Mouse (Mus musculus): ENCODE measurements around the gene Slc4a1ap.
"Not testable (repeated sequence)": the region's sequence is repeated elsewhere in the genome, so short reads cannot be mapped to it uniquely, and the experiment has no call there.

Gene Slc4a1ap

DNA sequence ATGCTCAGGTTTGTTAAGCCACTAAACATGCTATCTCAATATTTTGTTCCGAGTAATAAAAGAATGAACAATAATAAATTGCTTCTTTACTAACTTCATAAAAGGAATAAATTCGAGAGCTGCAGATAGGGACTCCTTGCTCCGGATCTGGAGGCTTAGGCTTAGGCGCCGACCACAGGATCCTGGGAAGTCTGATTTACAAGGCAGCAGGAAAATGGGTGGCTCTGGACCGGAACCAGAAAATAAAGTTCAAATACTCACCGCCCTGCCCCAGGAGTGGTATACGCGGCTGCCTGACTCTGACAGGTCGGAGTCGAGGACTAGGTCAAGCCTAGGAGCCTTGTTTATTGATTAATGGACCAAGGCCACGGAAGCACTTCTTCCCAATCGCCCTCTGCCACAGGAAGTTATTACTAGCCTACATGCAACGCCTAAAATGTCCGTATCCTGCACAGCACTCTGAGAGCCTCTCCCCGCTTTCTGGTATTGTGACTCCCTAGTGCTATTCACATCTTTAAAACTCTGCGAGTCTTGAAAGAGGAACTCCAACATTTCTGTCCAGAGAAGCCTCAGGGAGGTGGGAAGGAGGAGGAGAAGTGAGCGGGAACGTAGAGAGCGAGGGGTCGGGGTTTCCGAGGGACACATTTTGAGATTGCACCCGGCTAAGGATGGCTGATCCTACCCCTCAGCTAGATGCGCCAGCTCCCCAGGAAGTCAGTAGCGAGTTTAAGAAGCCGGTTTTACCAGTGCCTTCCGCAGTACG, at the start of gene Slc4a1ap:
Slc4a1ap (plus strand) TSS at position 642 of the 763 bp plus-strand sequence.
- DNase-seq, result peak; percentile 88

DNA sequence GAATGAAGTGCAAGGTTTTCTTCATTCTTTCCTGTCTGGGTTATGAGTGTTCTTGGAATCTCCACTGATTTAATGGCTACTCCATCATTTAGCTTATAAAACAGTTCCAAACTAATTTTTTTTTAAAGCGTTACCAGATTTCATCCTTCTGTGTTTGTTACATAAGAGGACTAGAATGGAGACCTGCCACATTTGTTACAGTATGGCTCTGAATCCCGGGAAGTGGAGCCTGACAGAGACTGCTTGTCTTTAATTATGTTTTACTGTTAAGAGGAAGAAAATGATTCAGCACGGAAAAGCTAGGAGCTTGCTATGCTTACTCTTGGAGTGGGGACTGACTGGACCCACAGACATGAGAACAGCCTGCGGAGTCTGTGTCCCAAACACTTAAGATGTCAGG, 46.3 kb upstream of the Slc4a1ap start:
- no peak for DNase-seq

DNA sequence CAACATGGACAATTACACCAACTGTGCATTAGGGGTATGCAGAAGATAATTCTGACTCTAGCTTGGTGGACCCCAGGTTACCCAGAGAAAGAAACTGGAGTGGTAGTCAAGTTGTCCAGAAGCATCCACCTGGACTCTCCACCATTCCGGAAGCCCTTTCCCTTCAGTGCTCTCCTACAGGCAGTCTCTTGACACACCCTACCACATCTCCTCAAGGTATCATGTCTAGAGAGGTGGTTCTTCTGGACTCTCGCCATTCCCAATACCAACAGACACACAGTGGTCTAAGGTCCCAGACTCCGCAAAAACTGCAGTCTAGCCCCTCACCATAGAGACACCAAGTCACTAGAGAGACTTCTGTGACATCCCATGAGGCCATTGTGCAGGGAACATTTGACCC, 41.4 kb upstream of the Slc4a1ap start, which contains the start of gene 4930548H24Rik:
4930548H24Rik (plus strand) TSS at position 301 of the 400 bp plus-strand sequence.
- DNase-seq, result no peak

DNA sequence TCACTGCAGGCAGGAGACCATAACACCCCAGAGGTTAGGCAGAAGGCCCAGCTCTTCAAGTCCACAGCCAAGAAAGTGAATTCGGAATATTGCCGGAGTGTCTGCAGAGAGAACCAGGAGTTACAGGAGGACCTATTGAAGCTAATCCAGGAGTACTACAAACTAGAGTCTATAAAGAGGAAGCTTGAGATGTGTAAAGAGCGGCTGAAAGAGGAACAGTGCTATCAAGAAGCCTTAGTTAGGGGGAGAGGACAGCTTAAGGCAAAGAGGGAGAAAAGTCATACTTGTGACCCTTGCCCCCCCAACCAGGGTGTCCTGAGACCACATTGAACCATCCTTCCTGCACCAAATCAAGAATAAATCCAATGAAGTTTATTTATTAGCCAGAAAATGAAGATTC, 38.9 kb upstream of the Slc4a1ap start:
- no peak for DNase-seq

DNA sequence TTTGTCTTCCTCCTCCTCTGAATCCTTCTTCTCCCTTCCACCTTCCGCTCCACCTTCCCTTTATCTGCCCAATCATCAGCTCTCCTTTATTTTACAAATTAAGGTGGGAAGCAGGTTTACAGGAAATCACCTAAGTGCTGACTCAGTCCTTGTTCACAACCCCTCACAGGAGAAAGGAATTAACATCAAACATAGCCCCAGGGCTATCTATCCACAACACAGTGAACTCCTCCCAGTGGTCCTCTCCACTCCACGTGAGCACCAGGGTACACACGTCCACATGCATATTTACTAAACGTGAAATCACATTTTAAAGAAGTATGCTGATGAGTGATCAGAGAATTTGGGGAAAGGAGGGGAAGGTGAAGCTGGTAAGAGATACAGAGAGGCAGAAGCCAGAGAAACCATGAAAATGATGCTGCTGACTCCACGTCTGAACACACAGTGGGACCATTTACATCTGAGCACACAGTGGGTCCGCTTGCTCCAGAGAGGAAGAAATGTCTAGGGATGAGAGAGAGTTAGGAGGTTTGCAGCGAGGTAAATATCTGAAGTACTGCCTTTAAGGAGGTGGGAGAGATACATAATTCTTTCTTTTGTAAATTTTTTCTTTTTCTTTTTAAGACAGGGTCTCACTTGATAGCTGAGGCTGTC, 37.6 kb upstream of the Slc4a1ap start:
- DNase-seq, result no peak

DNA sequence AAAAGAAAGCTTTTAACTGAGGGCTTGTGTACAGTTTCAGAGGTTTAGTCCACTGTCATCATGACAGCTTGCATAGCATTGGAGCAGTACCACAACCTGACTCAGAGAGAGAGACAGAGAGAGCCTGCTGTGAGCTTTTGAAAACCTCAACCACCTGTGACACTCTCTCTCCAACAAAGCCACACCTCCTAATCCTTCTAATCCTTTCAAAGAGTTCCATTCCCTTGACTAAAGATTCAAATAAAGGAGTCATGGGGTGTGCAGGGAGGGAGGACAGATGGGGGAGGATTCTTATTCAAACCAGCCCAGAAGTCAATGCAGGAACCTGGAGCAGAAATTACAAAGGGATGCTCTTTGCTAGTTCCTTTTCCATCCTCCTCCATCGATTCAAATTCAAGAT, 34.8 kb upstream of the Slc4a1ap start:
- no peak for DNase-seq

DNA sequence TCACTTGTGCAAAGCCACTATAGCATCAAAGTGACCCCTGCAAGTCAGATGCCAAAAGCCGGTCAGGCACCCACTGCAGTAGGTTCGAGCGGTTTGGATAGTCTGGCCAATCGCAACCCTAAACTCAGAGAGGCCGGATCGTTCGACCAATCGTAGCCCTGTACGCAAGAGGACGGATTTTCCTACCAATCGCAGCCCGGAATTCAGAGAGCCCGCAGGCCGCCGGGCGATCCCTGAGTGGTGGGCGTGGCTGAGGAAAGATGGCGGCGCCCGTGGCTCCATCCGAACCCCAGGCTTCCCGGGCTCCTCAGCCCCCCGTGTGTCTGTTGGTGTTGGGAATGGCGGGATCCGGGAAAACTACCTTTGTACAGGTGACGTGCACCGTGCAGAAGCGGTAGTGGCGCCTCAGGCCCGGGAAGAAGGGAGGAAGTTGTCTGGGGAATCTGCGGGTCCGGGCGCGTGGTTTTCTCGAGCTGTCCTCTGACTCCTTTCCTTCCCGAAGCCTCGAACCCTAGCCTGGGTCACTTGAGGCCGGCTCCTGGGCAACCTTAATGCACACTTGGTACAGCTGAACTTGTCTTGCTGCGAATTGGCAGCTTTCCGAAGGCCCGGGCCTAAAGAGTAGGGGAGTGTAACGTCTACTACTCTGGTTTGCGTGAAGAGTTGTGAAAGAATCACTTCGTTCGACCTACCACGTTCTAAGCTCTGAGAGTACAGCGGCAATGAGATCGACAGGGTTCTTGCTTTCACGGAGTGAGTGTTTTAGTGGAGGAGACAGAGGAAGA, 32.1 kb upstream of the Slc4a1ap start, which contains the start of gene Gpn1:
Gpn1 (plus strand) TSS at position 229 of the 785 bp plus-strand sequence.
- DNase-seq, result peak; percentile 85 to 86

DNA sequence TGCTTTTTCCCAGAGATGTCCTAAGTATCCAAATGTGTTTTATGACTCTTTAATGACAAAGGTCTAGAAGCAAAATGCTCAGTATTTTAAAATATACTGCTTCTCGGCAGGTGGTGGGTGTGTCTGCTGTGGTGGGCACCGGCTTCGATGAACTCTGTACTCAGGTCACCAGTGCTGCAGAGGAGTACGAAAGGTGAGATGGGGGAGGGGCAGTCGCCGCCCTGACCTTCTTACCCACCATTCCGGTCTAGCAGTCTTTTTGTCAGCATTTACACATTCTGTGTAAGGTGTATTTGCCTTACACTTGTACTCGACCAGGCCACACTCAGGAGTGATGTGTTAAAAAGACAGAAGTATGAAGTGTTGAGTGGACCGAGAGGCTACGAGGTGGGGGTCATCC, 22.0 kb upstream of the Slc4a1ap start:
- no peak for DNase-seq

DNA sequence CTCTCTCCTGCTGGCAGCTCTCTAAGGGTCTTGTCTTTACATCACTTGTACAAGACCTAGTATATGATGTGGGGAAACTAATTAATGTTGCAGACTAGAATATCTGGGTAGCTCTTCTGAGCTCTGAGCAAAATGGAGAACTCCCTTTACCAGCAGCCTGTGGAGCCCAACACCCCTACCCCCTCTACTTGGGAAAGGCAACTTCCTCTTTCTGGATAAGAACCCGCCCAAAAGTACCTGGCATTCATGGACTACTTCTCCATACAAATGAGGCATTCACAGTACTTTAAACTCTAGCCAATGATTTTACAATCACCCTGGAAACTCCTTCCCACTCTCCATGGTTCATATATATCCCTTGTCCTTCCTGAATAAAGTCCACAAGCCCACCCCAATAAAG, 14.3 kb upstream of the Slc4a1ap start:
- DNase-seq, result no peak

DNA sequence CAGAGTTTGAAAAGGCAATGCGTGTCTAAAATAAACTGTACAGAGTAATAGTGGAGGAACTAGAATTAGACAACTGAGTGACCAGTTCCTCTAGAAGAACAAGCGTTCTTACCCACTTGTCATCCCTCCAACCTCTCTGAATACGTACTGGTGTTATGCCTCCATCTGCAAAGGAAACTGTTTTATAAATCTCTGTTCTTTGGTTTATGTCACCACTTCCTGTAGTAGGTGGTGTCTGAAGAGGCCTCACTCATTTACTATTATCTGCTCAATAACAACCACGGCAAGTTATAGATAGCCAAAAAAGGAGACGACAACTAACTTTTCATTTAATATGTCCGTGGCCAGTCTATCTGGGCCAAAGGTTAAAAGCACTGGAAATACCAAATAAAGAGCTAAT, 6.2 kb upstream of the Slc4a1ap start:
- DNase-seq, result no peak

DNA sequence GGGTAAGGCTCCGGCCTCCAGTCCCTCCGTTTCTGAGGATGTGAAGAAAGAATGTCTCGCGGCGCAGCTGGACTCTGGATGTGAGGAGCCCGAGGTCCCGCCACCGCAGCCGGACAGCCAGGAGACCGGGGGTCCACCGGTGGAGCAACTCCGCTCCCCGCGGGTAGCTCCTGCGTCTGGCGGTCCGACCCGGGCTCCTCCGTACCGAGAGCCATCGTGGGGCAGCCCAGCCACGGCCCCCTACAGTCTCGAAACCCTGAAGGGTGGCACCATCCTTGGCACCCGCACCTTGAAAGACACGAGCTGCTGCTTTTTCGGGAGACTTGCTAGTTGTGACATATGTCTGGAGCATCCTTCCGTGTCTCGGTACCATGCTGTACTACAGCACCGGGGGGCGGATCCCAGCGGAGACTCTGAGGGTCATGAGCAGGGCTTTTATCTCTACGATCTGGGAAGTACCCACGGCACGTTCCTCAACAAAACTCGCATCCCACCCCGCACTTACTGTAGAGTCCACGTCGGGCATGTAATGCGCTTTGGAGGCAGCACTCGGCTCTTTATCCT, 404 bp downstream of the Slc4a1ap start:
- no peak for DNase-seq

DNA sequence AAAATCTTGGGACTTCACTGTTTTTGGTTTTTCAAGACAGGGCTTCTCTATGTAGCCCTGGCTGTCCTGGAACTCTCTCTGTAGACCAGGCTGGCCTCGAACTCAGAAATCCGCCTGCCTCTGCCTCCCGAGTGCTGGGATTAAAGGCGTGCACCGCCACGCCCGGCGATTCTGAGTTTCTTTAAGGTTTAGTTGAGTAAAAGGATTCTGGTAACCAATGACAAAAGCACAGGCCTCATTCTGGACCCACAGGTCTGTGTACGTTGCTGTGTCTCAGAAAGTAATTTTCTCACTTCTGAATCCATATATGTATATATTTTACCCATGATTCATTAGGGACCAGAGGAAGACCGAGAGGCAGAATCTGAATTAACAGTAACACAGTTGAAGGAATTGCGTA, 912 bp downstream of the Slc4a1ap start, which contains the start of gene Supt7l:
Supt7l (minus strand) TSS at position 101 of the 400 bp plus-strand sequence.
- DNase-seq, result not testable (repeated sequence)

DNA sequence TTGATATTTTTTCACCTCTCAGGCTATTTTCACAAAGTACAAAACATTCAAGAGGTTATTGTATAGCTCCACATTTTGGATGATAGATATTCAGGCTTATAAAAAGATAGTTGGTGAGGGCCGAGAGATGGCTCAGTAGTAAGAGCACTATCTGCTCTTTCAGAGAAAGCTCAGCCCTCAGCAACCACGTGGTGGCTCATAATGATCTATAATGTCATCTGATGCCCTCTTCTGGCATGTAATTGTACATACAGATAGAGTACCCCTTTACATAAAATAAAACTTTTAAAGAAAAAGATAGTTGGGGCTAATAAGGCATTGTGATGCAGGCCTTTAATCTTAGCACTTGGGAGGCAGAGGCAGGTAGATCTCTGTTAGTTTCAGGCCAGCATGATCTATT, 1.8 kb downstream of the Slc4a1ap start:
- peak; percentile 19 to 33 for DNase-seq

DNA sequence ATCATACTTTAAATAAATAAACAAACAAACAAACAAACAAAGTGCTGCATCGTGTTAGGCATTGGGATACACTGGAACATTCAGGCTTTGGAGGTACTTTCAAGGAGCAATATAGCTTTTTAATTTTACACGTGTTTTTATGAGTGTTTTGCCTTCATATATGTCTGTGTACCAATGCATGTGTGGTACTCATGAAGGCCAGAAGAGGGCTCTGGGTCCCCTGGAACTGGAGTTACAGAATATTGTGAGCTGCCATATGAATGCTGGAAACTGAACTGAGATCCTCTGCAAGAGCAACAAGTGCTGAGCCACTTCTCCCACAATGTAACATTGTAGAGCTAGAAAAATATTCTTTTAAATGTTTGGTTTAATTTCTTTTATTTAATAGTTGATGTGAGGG, 8.4 kb downstream of the Slc4a1ap start:
- DNase-seq, result peak in 1 of 2 experiments; percentile 10

DNA sequence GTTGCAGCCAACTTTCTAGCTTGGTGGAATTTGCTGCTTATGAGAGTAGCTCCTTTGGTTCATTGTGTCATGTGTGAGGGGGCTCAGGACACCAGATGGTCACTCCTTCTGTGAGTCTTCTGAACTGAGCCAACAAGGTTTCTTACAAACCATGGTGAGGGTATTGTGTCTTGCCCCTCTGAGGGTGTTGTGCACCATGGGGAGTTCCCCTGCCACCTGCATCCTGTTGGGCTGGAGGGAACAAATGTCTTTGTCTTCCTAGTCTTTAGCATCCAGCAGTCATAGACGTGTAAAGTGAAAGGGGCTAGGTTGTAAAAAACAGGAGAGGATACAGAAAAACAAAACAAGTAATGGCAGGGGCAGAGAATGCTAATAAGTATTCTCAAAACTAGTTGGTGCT, 32.6 kb downstream of the Slc4a1ap start:
- no peak for DNase-seq

DNA sequence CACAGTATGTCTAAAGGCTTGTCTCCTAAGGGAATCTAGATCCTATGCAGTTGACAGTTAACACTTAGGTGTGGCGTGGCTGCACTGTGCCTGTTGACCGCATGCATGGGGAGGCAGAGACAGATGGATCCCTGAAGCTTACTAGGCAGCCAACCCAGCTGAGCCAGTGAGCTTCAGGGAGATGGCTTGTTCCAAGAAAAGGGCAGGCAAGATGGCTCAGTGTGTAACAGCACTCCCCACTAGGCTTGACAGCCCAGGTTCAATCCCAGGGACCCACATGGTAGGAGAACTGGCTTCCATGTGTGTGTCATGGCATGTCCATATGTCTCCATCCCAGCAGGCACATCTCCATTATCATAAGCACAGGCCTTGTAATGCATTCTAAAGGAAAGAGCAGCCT, 33.6 kb downstream of the Slc4a1ap start:
- no peak for DNase-seq

DNA sequence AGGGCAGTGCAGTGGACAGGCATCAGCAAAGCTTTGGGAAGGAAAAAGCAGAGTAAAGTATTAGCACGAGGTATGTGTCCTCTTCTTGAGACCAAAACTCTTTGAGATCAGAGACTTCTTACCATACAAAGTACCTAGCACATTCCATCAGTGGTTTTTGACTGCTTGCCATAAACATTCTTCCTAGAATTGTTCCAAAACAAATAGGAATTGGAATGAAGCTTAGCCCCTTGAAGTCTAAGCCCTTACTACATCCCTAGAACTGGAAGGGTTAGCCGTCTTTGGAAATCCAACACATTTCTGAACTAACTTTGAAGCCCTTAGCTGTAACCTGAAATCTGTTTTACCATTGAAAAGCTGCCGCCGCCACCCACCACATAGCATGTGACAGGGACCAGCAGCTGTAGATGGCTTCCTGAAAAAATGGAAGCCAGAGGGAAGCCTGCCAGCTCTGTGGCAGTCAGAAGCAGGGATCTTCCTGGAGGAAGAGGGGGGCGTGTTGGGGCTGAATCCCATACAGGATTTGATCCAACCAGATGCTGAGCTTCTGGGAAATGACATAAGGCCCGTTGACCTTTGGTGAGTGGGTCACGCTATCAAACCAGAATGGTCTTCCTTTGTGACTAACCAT, 35.4 kb downstream of the Slc4a1ap start:
- DNase-seq, result no peak

DNA sequence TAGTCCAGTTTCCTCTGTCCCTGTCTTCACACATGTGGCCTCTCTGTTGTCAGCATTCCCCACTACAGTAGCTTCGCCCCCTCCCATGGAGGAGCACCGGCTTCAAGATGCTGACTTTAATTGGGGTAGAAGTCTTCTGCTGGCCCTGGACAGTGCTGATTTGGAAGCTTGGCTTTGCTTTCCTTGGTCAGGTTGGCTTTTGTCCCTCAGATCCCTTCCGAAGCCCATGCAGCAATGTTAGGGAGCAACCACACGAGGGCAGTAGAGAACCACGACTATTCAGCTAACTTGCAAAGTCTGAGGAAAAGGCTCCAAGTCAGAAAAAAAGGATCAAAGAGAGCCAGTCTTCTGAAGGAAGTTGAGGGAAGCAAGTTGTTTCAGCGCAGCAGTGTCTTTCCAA, 36.7 kb downstream of the Slc4a1ap start:
- DNase-seq, result peak; percentile 68 to 75

DNA sequence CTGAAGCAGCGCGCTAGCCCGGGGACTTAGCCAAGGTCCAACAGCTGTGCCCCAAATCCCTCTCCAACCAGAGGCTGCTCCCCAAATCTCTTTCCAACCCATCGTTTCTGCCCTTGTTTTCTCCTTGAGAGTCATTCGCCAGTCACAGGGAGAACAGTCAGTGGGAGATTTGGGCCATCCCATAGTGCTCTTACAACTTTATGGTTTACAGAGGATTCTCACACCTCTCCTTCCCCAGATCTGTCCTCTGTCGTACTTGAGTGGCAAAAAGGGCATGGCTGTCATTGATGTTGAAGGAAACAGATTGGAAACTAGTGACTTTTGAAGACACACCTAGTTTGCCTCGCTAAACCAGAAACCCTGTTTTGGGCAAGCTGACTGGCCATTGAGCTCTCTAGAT, 37.1 kb downstream of the Slc4a1ap start:
- DNase-seq, result no peak

DNA sequence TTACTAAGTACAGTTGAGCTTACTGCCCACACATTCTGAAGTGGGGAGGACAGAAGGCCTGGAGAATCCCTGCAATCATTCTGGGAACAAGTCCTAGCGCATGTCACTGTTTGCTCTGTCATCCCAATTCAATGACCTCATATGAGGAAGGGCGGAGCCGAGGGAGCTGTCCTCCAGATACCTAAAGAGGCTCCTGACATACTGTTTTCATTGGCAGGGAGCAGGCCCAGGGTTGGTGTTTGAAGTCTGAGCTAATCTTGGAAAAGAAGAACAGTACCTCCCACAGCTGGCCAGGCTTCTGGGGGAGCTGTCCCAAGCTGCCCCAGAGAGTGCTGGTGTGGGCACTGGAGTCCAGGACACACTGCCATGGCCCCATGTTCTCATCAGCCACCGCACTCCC, 38.2 kb downstream of the Slc4a1ap start:
- no peak for DNase-seq

DNA sequence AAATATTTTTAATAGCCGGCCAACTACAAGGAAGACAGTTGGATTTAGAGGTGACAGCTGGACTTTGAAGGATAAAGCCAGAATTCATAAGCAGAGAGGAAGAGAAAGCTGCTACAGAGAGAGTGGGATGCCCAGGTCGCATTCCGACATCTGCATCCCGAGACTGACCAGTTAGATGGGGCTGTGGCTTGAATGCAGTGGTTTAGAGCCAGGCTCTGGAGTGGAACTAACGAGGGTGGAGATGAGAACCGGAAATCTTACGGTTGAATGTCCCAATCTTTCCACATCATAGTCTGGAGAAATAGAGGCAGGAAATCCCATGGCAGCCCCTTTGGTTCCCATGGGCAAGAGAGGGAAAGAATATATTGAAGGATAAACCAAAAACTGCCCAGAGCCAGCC, 39.2 kb downstream of the Slc4a1ap start:
- no peak for DNase-seq

DNA sequence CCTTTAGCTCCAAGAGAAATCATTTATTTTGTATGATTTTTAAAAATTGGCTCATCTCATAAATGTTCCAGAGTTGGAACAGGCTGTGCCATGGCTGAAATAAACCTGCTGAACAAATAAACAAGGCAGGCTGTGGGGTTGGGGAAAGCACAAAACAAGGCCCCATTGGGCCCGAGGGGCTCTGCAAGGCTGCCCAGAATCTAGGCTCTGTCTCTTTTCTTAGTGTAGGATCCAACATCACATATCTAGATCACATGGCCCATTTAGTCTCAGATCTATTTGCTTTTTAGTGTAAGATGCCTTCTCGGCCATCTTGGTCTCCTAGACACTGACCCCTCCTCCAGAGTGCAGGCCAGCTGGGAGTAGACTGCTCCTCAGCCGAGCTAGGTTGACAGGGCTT, 39.7 kb downstream of the Slc4a1ap start:
- DNase-seq, result no peak

Data from B cell, adult 2 months (primary cell).